Mouse (Mus musculus) embryonic facial prominence, embryonic 14.5 days (tissue): ENCODE data around the gene Glis3. TPM values are rescaled to one million over a fixed set of nuclear protein-coding genes. Genes with fewer than 3 reads are reported as not detected.

Experiments used
- ATAC-seq: fragments of 200-750 bp; cut with Nextera tagmentation; 2 replicates; pipeline ENCODE4 v1.8.0; 2017; ENCODE audit warnings: low read depth, moderate number of reproducible peaks, moderate TSS enrichment
- DNase-seq: peaks from one replicate; pipeline ENCODE4 v3.0.0-alpha.2; 2015; ENCODE audit warnings: low spot score
- H3K27ac ChIP-seq: fragments of 300-500 bp; sonication (generic); replicated peaks from 2 replicates; pipeline ENCODE4 v1.5.1; 2014; ENCODE audit warnings: low read depth, mild to moderate bottlenecking, low read length, moderate library complexity
- H3K27me3 ChIP-seq: fragments of 300-500 bp; sonication (generic); replicated peaks from 2 replicates; pipeline ENCODE4 v1.6.1; 2014; ENCODE audit warnings: low read length; ENCODE audit not compliant: control insufficient read depth, insufficient read depth
- H3K36me3 ChIP-seq: fragments of 300-500 bp; sonication (generic); 2 replicates; pipeline ENCODE4 v1.6.1; 2014; ENCODE audit warnings: low read length, mixed read lengths; ENCODE audit not compliant: control insufficient read depth, insufficient read depth
- H3K4me1 ChIP-seq: fragments of 300-500 bp; sonication (generic); 2 replicates; pipeline ENCODE4 v1.6.1; 2014; ENCODE audit warnings: antibody characterized with exemption, low read length; ENCODE audit not compliant: control insufficient read depth, insufficient read depth
- H3K4me2 ChIP-seq: fragments of 300-500 bp; sonication (generic); 2 replicates; pipeline ENCODE4 v1.6.1; 2014; ENCODE audit warnings: low read depth, mild to moderate bottlenecking, low read length, moderate library complexity, mixed read lengths
- H3K4me3 ChIP-seq: fragments of 300-500 bp; sonication (generic); 2 replicates; pipeline ENCODE4 v1.5.1; 2014; ENCODE audit warnings: low read depth, mild to moderate bottlenecking, low read length
- H3K9ac ChIP-seq: fragments of 300-500 bp; sonication (generic); 2 replicates; pipeline ENCODE4 v1.6.1; 2014; ENCODE audit warnings: low read depth, mild to moderate bottlenecking, low read length, moderate library complexity, mixed read lengths
- H3K9me3 ChIP-seq: fragments of 300-500 bp; sonication (generic); 2 replicates; pipeline ENCODE4 v1.6.1; 2016; ENCODE audit warnings: low read length; ENCODE audit not compliant: control insufficient read depth
- WGBS: fragments of 180-500 bp; shearing (Covaris S2); extraction: QIAGEN DNeasy Blood & Tissue Kit; methylation state at CpG from one replicate; pipeline ENCODE4 v1.1.7; 2014; 5-methylcytosine and 5-hydroxymethylcytosine counted together
- polyA plus RNA-seq: library from polyadenylated mRNA; unstranded; fragments of >200 nt; fragmentation: Nextera tagmentation; extraction: Ambion mirVana; gene quantifications from 2 replicates; pipeline ENCODE4 v1.2.1, GENCODE M21; 2014

The Glis3 gene
- polyA plus RNA-seq, 1 experiment from 2014 or later: 6.0 TPM

GRCm38 (mm10) chr19:28360884-28361283 lies 319.0 kb downstream of the Glis3 start:
- Histone ChIP-seq H3K9ac (no peak overlapping the region), H3K4me2 (no peak overlapping the region), H3K36me3 (no peaks in the 10 kb centered on the region), H3K4me1 (no peaks in the 10 kb centered on the region), H3K9me3 (no peaks in the 10 kb centered on the region), H3K27ac (no peak overlapping the region), H3K4me3 (no peak overlapping the region), H3K27me3 (no peaks in the 10 kb centered on the region)
- no peak for ATAC-seq
- DNase-seq: no peak
- 81% methylated on average over 4 of the region's 4 CpGs for WGBS

- Histone ChIP-seq H3K9ac (no peak overlapping the region), H3K9me3 (no peaks in the 10 kb centered on the region), H3K27ac (no peak overlapping the region), H3K4me2 (no peak overlapping the region), H3K36me3 (no peaks in the 10 kb centered on the region), H3K27me3 (no peaks in the 10 kb centered on the region), H3K4me1 (peaks cover 7% of the 10 kb centered on the region; the same call in 1 of the 2 replicates), H3K4me3 (no peak overlapping the region)
- 81% methylated on average over 9 of the region's 9 CpGs for WGBS
- DNase-seq (no peak), ATAC-seq (no peak)
Measured at GRCm38 (mm10) chr19:28357595-28357994, 322.3 kb downstream of the Glis3 start.

GRCm38 (mm10) chr19:28351068-28352066 lies 328.5 kb downstream of the Glis3 start:
- H3K27ac ChIP-seq: no peak overlapping the region
- H3K27me3 ChIP-seq: no peaks in the 10 kb centered on the region
- no peaks in the 10 kb centered on the region for H3K36me3 ChIP-seq
- H3K4me2 ChIP-seq: no peak overlapping the region
- H3K4me1 ChIP-seq: peaks cover 7% of the 10 kb centered on the region; the same call in 1 of the 2 replicates
- peak; percentile 76; the same call in 1 of the 2 replicates for ATAC-seq
- H3K9ac ChIP-seq: no peak overlapping the region
- H3K9me3 ChIP-seq: no peaks in the 10 kb centered on the region
- WGBS: 52% methylated on average over 13 of the region's 13 CpGs
- DNase-seq: no peak
- no peak overlapping the region for H3K4me3 ChIP-seq

GRCm38 (mm10) chr19:28347080-28347825 lies 332.6 kb downstream of the Glis3 start:
- Histone ChIP-seq H3K27me3 (no peaks in the 10 kb centered on the region), H3K27ac (no peak overlapping the region)
- ATAC-seq: 0 out of 2 replicates have a peak, but pooled peaks have one; percentile 12

GRCm38 (mm10) chr19:28343640-28344039 lies 336.2 kb downstream of the Glis3 start:
- no peak for DNase-seq
- no peak for ATAC-seq
- Histone ChIP-seq H3K9ac (no peak overlapping the region), H3K9me3 (no peaks in the 10 kb centered on the region), H3K27me3 (no peaks in the 10 kb centered on the region), H3K36me3 (no peaks in the 10 kb centered on the region), H3K4me1 (no peaks in the 10 kb centered on the region), H3K4me3 (no peak overlapping the region), H3K4me2 (no peak overlapping the region), H3K27ac (no peak overlapping the region)
- 79% methylated on average over 7 of the region's 7 CpGs for WGBS

More at GRCm38 (mm10) chr19:28347080-28347825, 332.6 kb downstream of the Glis3 start:
- no peak overlapping the region for H3K4me3 ChIP-seq
- H3K36me3 ChIP-seq: no peaks in the 10 kb centered on the region
- H3K9ac ChIP-seq: no peak overlapping the region
- no peak overlapping the region for H3K4me2 ChIP-seq
- no peaks in the 10 kb centered on the region for H3K9me3 ChIP-seq
- DNase-seq: no peak
- WGBS: 64% methylated on average over 13 of the region's 13 CpGs
- no peaks in the 10 kb centered on the region; the same call in 1 of the 2 replicates for H3K4me1 ChIP-seq

- no peak for ATAC-seq
- Histone ChIP-seq H3K27me3 (no peaks in the 10 kb centered on the region), H3K4me1 (peaks cover 22% of the 10 kb centered on the region), H3K36me3 (no peaks in the 10 kb centered on the region), H3K9me3 (no peaks in the 10 kb centered on the region), H3K4me3 (no peak overlapping the region), H3K27ac (no peak overlapping the region), H3K9ac (no peak overlapping the region), H3K4me2 (no peak overlapping the region)
- no peak for DNase-seq
- 39% methylated on average over 3 of the region's 3 CpGs for WGBS
Measured at GRCm38 (mm10) chr19:28337574-28337973, 342.3 kb downstream of the Glis3 start.

GRCm38 (mm10) chr19:28336651-28337510 lies 343.0 kb downstream of the Glis3 start:
- Histone ChIP-seq H3K4me3 (no peak overlapping the region), H3K27me3 (no peaks in the 10 kb centered on the region), H3K9me3 (no peaks in the 10 kb centered on the region), H3K4me2 (no peak overlapping the region), H3K36me3 (no peaks in the 10 kb centered on the region), H3K4me1 (peaks cover 22% of the 10 kb centered on the region), H3K9ac (no peak overlapping the region), H3K27ac (no peak overlapping the region)
- no peak for ATAC-seq
- 59% methylated on average over 4 of the region's 4 CpGs for WGBS
- no peak for DNase-seq

- DNase-seq: peak; percentile 40
- Histone ChIP-seq H3K4me1 (peaks cover 22% of the 10 kb centered on the region), H3K9ac (no peak overlapping the region), H3K4me3 (no peak overlapping the region), H3K27me3 (no peaks in the 10 kb centered on the region), H3K27ac (no peak overlapping the region), H3K9me3 (no peaks in the 10 kb centered on the region), H3K4me2 (no peak overlapping the region), H3K36me3 (no peaks in the 10 kb centered on the region)
- 40% methylated on average over 8 of the region's 8 CpGs for WGBS
- 0 out of 2 replicates have a peak, but pooled peaks have one; percentile 26 for ATAC-seq
Measured at GRCm38 (mm10) chr19:28335890-28336289, 344.0 kb downstream of the Glis3 start.
